Mouse (Mus musculus) thymus, adult 2 months (tissue): ENCODE results near the gene Bcl7c. TPM values are rescaled to one million over a fixed set of nuclear protein-coding genes. Genes with fewer than 3 reads are reported as not detected.
"Not testable (repeated sequence)": the region's sequence is repeated elsewhere in the genome, so short reads cannot be mapped to it uniquely, and the experiment has no call there.

Source experiments
- DNase-seq: peaks from one replicate; pipeline ENCODE4 v3.0.0; 2021
- H3K27ac ChIP-seq: fragments of 200-500 bp; 2 replicates; pipeline ENCODE4 v1.5.1; 2012; ENCODE audit warnings: low read length, control low read depth; ENCODE audit not compliant: control insufficient read depth, insufficient read depth
- H3K27me3 ChIP-seq: fragments of 200-500 bp; 2 replicates; pipeline ENCODE4 v1.6.1; 2012; ENCODE audit warnings: mild to moderate bottlenecking, low read length, moderate library complexity, mixed read lengths; ENCODE audit not compliant: control insufficient read depth, insufficient read depth
- H3K36me3 ChIP-seq: fragments of 200-500 bp; 2 replicates; pipeline ENCODE4 v1.6.1; 2012; ENCODE audit warnings: mild to moderate bottlenecking, low read length, moderate library complexity; ENCODE audit not compliant: control insufficient read depth, insufficient read depth
- H3K4me1 ChIP-seq: fragments of 200-500 bp; replicated peaks from 2 replicates; pipeline ENCODE4 v1.6.1; 2012; ENCODE audit warnings: low read length; ENCODE audit not compliant: control insufficient read depth, insufficient read depth
- H3K4me3 ChIP-seq: fragments of 200-500 bp; 2 replicates; pipeline ENCODE4 v1.5.1; 2012; ENCODE audit warnings: mild to moderate bottlenecking, low read length, control low read depth, moderate library complexity; ENCODE audit not compliant: control insufficient read depth, insufficient read depth
- CTCF ChIP-seq: fragments of 200-500 bp; IDR thresholded peaks from 2 replicates; pipeline ENCODE4 v1.5.1; 2012; ENCODE audit warnings: mild to moderate bottlenecking, control low read depth, low read length, moderate library complexity, borderline replicate concordance; ENCODE audit not compliant: control insufficient read depth, poor library complexity, insufficient read depth; ENCODE audit errors: extremely low read depth
- POLR2A ChIP-seq: fragments of 200-500 bp; IDR thresholded peaks from 2 replicates; pipeline ENCODE4 v1.6.1; 2012; ENCODE audit warnings: mild to moderate bottlenecking, low read length, control low read depth, moderate library complexity; ENCODE audit not compliant: control insufficient read depth, poor library complexity, insufficient read depth; ENCODE audit errors: extremely low read depth
- WGBS: fragments of 180-500 bp; shearing (Covaris S2); methylation state at CpG from one replicate; pipeline ENCODE4 v1.1.7; 2018; 5-methylcytosine and 5-hydroxymethylcytosine counted together
- polyA plus RNA-seq: library from polyadenylated mRNA; depleted of rRNA; stranded (reverse); fragments of >200 nt; gene quantifications from 2 replicates; pipeline ENCODE4 v1.2.3, GENCODE M21; 2012

The Bcl7c gene
- polyA plus RNA-seq, 1 experiment, result 61.2 TPM

GRCm38 (mm10) chr7:127631416-127631815 lies 77.3 kb downstream of the Bcl7c start:
- TF ChIP-seq POLR2A (no peak), CTCF (no peak)
- Histone ChIP-seq H3K36me3 (no peaks in the 10 kb centered on the region), H3K4me1 (peaks cover 15% of the 10 kb centered on the region), H3K27ac (no peak overlapping the region), H3K27me3 (no peaks in the 10 kb centered on the region), H3K4me3 (no peak overlapping the region)
- WGBS, result 94% methylated on average over 4 of the region's 4 CpGs
- DNase-seq, result no peak

GRCm38 (mm10) chr7:127628646-127629045 lies 80.1 kb downstream of the Bcl7c start:
- Histone ChIP-seq H3K27ac (no peak overlapping the region), H3K4me1 (peaks cover 15% of the 10 kb centered on the region), H3K36me3 (no peaks in the 10 kb centered on the region), H3K27me3 (no peaks in the 10 kb centered on the region), H3K4me3 (no peak overlapping the region)
- no peak for TF ChIP-seq POLR2A
- no peak for TF ChIP-seq CTCF
- 7% methylated on average over 5 of the region's 5 CpGs for WGBS
- peak; percentile 23 for DNase-seq

- WGBS, result 85% methylated on average over 4 of the region's 4 CpGs
- Histone ChIP-seq H3K27ac (no peak overlapping the region), H3K27me3 (no peaks in the 10 kb centered on the region), H3K4me3 (no peak overlapping the region), H3K36me3 (no peaks in the 10 kb centered on the region), H3K4me1 (peaks cover 8% of the 10 kb centered on the region)
- DNase-seq, result no peak
- TF ChIP-seq POLR2A (no peak), CTCF (no peak)
Observed at GRCm38 (mm10) chr7:127626471-127626870, 82.3 kb downstream of the Bcl7c start.

- TF ChIP-seq CTCF (no peak), POLR2A (no peak)
- 97% methylated on average over 7 of the region's 7 CpGs for WGBS
- peaks cover 8% of the 10 kb centered on the region for H3K4me1 ChIP-seq
- H3K27ac ChIP-seq, result no peak overlapping the region
- no peaks in the 10 kb centered on the region for H3K36me3 ChIP-seq
- no peak overlapping the region for H3K4me3 ChIP-seq
- no peaks in the 10 kb centered on the region for H3K27me3 ChIP-seq
- no peak for DNase-seq
Observed at GRCm38 (mm10) chr7:127626039-127626438, 82.7 kb downstream of the Bcl7c start.

- peaks cover 19% of the 10 kb centered on the region for H3K4me1 ChIP-seq
- not testable (repeated sequence) for H3K27me3 ChIP-seq, H3K36me3 ChIP-seq, H3K4me3 ChIP-seq
- peak; percentile 25 for DNase-seq
- 92% methylated on average over 7 of the region's 8 CpGs for WGBS
- H3K27ac ChIP-seq, result peak overlapping the region; percentile 86
Observed at GRCm38 (mm10) chr7:127618402-127618801, 90.3 kb downstream of the Bcl7c start.

GRCm38 (mm10) chr7:127617962-127618361 lies 90.8 kb downstream of the Bcl7c start:
- Histone ChIP-seq H3K36me3 (no peaks in the 10 kb centered on the region), H3K27ac (peak overlapping the region; percentile 86), H3K4me3 (no peak overlapping the region), H3K27me3 (no peaks in the 10 kb centered on the region), H3K4me1 (peaks cover 19% of the 10 kb centered on the region)
- 56% methylated on average over 2 of the region's 2 CpGs for WGBS
- peak; percentile 51 for DNase-seq
- no peak for TF ChIP-seq CTCF
- no peak for TF ChIP-seq POLR2A

- peaks cover 19% of the 10 kb centered on the region for H3K4me1 ChIP-seq
- DNase-seq, result peak; percentile 29
- peak overlapping the region; percentile 96 for H3K27ac ChIP-seq
- TF ChIP-seq CTCF, result no peak
- no peak for TF ChIP-seq POLR2A
- no peak overlapping the region for H3K4me3 ChIP-seq
- WGBS, result 6% methylated on average over 1 of the region's 1 CpGs
- H3K27me3 ChIP-seq, result no peaks in the 10 kb centered on the region
- H3K36me3 ChIP-seq, result no peaks in the 10 kb centered on the region
Observed at GRCm38 (mm10) chr7:127616881-127617280, 91.9 kb downstream of the Bcl7c start.

- peak; percentile 56 for DNase-seq
- H3K36me3 ChIP-seq, result no peaks in the 10 kb centered on the region
- H3K27ac ChIP-seq, result peak overlapping the region; percentile 96
- peak overlapping the region; percentile 12; the same call in 1 of the 2 replicates for H3K4me3 ChIP-seq
- peaks cover 19% of the 10 kb centered on the region for H3K4me1 ChIP-seq
- 17% methylated on average over 1 of the region's 1 CpGs for WGBS
- H3K27me3 ChIP-seq, result no peaks in the 10 kb centered on the region
- TF ChIP-seq POLR2A (no peak), CTCF (no peak)
Observed at GRCm38 (mm10) chr7:127616336-127616735, 92.4 kb downstream of the Bcl7c start.
